Mouse (Mus musculus) heart, adult 8-10 months (tissue): ENCODE measurements around the gene Trio. TPM values are rescaled to one million over a fixed set of nuclear protein-coding genes. Genes with fewer than 3 reads are reported as not detected.

Experiments
- DNase-seq: peaks from one replicate; pipeline ENCODE4 v3.0.0; 2022; ENCODE audit warnings: low spot score
- total RNA-seq, 4 experiments: library from RNA; stranded (reverse); gene quantifications; 2 replicates each; pipeline ENCODE4 v1.2.4; 2022

Trio gene
- total RNA-seq, 4 experiments from 2014 or later, result 35.3 to 42.6 (median 36.6) TPM

- DNase-seq, result no peak
Measured at GRCm38 (mm10) chr15:27774481-27774880, 251.2 kb downstream of the Trio start.

DNA sequence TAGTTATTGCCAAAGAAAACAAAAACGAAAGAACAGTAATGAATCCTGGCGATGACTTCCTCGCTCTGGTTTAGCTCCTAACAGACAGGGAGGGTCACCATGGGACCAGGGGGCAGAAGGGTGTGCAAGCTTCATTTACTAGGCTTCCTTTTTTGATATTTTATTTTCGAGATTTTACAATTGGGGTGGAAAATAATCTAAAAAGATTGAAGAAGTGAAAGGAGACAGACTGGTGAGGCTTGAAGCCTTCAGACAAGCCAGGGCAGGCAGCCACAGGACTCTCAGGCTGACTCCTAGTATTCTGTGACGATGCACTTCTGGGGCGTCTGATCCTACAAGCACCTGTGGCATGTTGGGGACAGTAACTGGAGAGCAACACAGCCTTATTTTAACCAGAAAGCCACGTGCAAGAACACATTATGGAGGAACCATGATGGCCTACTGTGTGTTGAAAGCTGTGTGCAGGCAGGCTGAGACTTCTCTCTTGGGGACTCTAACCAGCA, 253.5 kb downstream of the Trio start:
- DNase-seq, result no peak

- DNase-seq, result no peak
Measured at GRCm38 (mm10) chr15:27771581-27771980, 254.1 kb downstream of the Trio start.

GRCm38 (mm10) chr15:27770513-27771196, 255.0 kb downstream of the Trio start:
- no peak for DNase-seq

DNA sequence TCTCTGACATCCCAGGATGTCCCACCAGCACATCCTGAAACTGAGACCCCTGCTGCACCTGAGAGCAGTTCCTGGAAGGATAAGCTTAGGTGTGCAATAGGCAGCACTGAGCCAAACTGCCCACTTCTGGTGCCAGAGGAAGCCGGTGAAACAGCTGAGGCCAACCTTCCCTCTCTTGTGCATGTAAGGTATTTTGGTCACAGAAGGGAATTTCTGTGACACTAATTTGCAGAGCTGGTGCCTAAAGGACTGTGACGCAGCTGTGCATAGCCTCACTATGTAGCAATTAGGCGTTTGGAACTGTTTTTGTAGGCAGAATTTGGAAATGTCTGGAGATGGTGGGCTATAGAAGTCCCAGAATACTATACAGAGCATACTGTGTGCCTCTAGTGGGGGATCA, 264.2 kb downstream of the Trio start:
- DNase-seq, result no peak

GRCm38 (mm10) chr15:27760655-27761054, 265.0 kb downstream of the Trio start:
- DNase-seq, result no peak

DNA sequence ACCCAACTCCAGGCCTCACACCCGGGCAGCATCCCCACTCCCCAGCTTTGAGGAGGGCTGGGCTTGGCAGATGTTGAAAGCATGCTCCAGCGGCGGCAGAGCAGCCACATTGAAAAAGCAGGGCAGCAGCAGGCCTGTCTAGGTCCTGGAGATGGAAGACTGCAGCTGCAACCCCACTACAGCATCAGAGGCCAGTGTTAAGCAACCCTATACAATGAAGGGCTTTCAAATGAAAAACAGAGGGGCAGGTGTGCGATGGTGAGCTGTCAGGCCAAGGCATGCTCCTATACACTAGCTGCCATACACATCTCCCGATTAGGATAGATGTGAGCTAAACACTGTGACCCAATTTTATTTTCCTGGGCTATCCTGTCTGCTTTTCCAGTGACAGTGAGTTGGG, 265.8 kb downstream of the Trio start:
- DNase-seq, result no peak

DNA sequence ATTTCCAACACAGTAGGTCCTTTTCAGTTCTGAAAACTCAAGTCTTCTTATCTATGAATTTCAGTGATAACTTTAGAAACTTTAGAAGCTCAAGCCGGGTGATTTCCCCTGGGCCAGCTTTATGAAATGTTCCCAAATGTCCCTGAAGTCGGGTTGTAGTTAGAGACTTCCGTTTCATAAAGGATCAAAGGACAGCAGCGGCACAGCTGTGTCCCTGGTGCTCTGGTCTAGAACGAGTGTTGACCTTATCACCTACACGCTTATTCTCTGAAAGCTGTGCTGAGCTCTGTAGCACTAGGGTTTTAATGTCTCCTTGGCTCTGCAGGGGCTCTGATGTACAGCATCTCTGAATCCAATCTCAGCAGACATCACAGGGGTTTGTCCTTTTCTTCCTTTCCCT, 267.0 kb downstream of the Trio start:
- DNase-seq, result no peak

DNA sequence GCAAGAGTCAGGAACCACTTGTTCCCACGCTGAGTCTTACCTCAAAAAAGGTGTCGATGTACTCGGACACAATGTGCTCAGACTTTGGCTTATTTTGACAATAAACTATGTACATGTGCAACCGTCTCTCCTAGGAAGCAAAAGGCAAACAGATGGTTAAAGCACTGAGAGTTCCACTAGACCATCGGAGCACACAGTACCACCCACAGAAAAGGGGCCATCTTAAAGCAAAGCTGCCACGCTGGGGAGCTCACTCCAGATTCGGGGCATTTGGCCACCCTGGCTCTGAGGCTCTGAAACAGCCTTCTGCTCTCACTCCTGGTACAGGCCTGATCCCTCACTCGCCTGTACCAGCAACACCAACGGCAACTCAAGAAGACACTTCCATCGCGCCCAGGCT, 269.2 kb downstream of the Trio start:
- no peak for DNase-seq

DNA sequence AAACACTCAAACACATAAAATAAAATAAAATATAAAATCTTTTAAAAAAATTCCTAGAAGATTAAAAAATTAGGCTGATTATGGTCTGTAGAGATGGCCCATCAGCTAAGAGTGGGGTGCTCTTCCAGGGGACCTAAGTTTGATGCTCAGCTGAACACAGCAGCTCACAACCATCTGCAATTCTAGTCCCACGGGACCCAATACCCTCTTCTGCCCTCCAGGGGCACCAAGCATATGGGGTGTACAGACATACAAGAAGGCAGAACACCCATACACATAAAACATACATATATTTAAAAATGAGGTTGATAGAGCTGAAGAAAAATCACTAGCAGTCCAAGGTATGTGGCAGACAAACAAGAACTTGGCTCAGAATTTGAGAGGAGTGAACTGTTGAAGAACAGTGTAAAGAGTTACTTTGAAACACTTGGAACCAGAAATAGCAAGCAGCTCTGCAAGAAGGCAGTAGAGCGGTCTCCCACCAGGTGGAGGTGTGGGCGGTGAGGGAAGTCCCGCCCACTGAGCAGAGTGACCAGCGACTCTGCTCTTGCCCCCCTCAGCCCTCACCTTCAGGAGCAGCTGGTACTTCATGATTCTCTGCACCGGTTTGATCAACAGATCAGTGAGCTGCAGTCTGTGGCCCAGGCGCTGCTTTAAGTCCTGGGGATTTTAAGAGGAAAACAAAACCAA, 270.9 kb downstream of the Trio start:
- DNase-seq, result no peak

DNA sequence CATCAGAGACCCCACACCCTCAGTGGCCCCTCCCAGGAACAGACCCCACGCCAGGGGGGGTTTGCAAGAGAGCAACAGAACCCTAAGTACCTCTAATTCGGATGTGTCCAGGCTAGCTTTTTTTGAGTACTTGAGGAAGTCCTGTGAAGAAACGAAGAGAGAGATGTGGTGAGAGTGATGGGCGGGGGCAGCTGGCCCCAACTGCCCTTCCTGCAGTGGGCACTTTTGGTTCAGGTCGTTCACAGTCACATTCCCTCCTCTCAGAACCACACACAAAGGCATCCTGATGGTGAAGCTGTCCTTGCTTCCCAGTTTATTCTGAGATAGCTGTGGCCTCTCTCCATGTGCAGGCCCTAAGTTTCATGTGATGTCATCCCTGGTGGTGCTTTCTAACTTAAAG, 271.7 kb downstream of the Trio start:
- no peak for DNase-seq

DNA sequence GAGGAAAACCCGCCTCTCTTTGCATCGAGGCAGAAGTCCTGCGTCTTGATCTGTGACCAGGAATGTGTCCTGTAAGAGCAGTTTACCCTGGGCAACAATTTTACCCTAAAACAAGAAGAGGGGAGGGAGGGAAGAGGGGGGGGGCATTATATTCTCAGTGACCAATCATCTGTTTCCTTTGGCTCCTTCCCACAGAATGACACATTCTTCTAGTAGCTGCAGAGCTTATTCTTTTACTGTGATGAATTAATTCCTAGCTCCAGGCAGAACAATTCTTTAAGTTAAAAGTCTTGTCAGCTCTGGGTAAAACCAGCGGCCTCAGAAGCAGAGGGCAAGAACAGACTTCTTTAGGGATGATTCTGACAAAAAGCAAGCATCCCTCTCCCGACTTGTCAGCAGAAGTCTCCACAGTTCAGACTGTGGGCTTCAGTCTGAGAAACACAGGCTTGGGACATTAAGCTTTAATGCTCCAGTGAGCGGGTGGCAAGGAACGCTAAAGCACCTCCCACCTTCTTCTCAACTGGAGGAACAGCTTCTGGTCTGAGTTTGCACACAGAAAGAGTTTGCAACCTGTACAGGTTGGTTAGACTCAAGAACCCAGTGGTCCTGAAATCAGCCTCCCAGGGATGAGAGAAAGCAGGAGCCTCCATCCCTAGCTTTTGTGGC, 272.8 kb downstream of the Trio start:
- no peak for DNase-seq

DNA sequence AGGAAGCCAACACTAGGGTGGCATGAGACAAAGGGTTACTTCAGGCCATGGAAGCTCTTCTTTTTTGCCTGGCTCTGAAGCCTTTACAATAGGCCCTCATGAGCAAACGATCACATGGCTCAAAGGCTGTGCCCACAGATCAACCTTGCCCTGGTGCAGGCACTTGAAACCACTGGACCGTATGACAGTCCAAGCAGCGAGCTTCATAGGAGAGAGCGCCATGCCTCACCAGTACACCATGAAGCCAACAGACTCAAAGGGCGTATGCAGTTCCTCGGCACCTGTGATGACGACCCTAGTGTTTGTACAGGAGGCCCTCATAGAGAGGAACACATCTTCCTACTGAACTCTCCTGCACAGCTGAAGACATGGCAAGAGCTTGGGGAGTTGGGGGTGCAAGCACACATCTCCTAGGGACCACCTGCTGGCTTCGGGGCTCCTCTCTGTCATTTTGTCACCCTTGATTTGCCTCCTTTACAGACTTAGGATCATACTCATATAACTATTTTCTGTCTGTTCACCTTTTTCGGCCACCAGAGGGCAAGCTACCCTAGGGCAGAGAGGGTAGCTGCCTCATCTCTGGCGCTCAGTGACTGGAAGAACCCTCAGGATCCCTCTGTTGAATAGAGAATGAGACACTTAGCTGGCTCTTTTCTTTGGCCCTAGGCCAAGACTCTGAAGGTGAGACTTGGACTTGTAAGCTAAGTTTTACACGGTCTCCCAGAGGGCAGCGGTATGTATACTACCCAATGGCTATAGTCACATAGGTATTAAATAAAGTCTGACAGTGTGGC, 273.8 kb downstream of the Trio start:
- DNase-seq, result peak; percentile 55

DNA sequence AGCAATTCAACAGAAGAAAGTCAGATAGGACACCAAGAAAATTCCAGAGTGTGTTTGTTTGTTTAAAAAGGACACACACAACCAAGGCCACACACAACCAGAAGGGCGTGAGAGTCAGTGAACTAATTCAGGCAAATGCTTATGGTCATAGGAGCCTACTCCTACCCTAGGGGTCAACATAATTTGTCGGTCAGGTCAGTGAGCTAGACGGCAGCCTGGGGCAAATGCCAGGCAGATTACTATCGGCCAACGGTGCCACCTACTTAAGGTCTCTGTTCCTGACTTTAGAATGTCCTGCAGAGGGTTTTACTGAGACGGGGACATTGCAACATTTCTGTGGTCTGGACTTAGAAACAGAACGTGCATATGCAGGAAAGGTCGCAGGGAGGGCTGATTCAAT, 276.9 kb downstream of the Trio start:
- DNase-seq, result no peak

GRCm38 (mm10) chr15:27747512-27747911, 278.1 kb downstream of the Trio start:
- no peak for DNase-seq

GRCm38 (mm10) chr15:27744995-27745394, 280.7 kb downstream of the Trio start:
- DNase-seq, result no peak

DNA sequence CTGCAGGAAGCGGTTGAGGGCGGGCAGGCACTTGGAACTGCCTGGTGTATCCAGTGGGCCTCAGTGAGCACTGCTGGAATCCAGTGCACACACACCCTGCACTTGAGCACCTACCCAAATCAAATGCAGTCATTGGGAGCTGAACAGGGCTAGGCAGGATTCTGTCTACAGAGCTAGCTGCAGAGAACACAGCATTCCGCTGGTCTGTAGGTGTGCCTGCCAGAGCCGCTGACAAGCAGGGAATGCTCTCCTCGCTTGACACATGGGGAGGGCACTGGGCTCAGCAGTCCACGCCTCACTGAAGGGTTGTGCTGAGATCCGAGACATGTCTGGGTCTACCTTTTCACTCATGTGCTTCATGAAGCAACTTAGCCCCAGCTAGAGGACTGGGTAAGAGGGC, 285.6 kb downstream of the Trio start:
- DNase-seq, result peak; percentile 13

DNA sequence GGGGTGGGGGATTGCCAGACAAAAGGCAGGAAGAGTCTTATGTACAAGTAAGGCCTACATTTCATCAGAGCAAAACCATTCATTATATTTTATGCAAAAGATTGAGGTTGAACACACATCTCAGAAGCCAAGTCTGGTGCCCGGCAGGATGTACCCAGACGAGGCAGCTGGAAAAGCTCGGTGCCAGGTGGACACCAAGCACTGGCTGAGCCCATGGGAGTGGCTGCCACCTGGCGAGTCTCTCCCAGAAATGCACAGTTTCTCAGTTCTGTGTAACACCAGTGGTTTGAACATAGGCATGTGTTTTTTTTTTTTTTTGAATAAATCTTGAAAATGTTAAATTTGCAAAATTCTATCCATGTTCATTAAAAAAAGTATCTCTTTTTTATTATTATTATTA, 293.8 kb downstream of the Trio start:
- no peak for DNase-seq

- no peak for DNase-seq
Measured at GRCm38 (mm10) chr15:27726228-27726627, 299.4 kb downstream of the Trio start.

GRCm38 (mm10) chr15:27724796-27725680, 300.6 kb downstream of the Trio start:
- DNase-seq, result no peak

DNA sequence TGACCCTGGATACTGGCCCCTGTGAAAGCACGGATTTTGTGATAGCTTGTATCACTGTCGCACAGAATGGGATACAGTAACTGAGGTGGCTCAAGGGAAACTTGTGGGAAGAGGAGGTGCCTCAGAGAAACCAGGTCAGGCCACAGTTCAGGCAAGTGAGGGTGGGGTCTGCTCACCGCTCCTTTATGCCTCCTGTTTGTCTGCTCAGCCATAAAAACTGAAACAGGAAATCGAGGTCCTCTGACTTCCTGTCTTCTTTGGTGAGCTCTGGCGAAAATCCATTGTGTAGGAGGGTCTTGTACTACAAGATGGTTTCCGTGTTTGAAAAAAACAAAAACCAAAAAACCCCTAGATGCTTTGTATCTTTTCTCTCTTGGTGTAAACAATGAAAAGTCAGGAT, 301.4 kb downstream of the Trio start:
- no peak for DNase-seq
